Mouse (Mus musculus) brain, adult 10 weeks (tissue): ENCODE data around the gene BC025920. TPM values are rescaled to one million over a fixed set of nuclear protein-coding genes. Genes with fewer than 3 reads are reported as not detected.

Source experiments
- polyA plus RNA-seq: library from polyadenylated mRNA; stranded (reverse); fragments of 350-450 nt; fragmentation: Illumina TruSeq; extraction: RNeasy Lipid Tissue Mini Kit (QIAGEN cat#74804); gene quantifications from one replicate; pipeline ENCODE4 v1.2.3, GENCODE M21; 2015; ENCODE audit warnings: low read depth, low replicate concordance

The BC025920 gene
- 4.6 TPM for polyA plus RNA-seq

GRCm38 (mm10) chr10:81605974-81606751 lies at the start of gene BC025920:
Gene BC025920 (plus strand): TSS chr10:81606270.

DNA sequence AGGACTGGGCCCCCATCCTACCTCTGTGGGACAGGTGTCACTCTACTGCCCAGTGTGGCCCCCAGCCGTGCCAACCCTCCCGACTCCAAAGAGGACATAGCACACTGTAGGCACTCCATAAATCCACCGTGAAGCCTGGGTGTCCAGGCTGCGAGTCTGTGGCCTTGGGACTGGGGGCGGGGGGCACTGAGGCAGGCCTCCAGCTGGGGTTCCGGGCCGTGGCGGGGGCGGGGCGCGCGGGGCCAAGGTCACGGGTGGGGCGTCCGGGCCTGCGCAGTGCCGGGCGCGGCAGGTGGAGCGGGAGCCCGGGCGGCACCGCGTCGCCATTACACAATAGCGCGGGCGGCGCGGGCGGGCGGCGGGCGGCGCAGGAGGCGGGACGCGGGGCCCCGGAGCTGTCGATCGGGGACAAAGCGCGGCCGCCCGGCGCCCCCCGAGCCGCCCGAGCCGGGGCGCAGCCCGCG lies 46.9 kb upstream of the BC025920 start, which contains the start of gene Aes:
TSS of gene Aes (plus strand) at position 326 of the 464 bp plus-strand sequence.

DNA sequence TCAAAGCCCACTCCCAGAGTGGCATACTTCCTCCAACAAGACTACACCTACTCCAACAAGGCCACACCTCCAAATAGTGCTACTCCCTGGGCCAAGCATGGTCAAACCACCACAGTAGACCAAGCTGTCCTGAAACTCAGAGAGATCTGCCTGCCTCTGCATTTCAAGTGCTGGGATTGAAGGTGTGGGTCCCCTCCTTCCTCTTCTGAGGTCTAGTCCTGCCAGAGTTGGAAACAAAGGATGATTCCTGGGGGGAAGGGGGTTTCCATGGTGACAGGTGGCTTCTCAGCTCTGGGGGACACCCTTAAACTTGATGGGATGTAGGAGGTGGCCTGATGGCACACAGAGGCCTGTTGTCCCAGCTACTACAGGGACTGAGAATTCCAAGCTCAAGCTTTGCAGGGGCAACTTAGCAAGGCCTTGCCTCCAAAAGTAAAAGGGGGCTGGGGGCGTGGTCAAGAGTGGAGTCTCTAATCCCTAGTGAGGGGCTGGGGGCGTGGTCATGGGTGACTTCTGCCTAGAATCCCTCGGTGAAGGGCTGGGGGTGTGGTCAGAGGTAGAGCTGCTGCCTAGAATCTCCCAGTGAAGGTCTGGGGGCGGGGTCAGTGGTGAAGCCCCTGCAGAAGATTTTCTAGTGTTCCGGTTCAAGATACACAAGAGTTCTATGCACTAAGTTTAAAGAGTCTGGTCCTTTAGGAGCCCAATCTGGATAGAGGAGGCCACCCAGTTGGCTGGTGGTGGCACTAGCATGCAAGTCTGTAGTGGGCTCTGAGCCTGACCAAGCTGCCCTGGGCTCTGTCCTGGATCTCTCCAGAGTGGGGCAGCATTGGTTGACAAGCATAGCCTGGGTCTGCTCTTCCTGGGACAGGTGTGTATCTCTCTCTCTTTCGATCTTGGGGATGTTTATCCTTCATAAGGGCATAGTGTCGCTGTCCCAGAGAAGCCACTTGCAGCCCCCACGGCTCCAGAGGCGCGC lies 31.7 kb upstream of the BC025920 start, which contains the start of gene Tle2:
TSS of gene Tle2 (plus strand) at position 481 of the 976 bp plus-strand sequence.

GRCm38 (mm10) chr10:81600738-81601203 lies 5.3 kb upstream of the BC025920 start, which contains the start of gene Tle6:
Gene Tle6 (minus strand): TSS chr10:81601073.

GRCm38 (mm10) chr10:81626994-81627835 lies 21.1 kb downstream of the BC025920 start, which contains the start of gene Sirt6:
Gene Sirt6 (minus strand): TSS chr10:81627797.

GRCm38 (mm10) chr10:81628390-81628789 lies 22.3 kb downstream of the BC025920 start, which contains the start of gene Ankrd24:
Gene Ankrd24 (plus strand): TSS chr10:81628540.

DNA sequence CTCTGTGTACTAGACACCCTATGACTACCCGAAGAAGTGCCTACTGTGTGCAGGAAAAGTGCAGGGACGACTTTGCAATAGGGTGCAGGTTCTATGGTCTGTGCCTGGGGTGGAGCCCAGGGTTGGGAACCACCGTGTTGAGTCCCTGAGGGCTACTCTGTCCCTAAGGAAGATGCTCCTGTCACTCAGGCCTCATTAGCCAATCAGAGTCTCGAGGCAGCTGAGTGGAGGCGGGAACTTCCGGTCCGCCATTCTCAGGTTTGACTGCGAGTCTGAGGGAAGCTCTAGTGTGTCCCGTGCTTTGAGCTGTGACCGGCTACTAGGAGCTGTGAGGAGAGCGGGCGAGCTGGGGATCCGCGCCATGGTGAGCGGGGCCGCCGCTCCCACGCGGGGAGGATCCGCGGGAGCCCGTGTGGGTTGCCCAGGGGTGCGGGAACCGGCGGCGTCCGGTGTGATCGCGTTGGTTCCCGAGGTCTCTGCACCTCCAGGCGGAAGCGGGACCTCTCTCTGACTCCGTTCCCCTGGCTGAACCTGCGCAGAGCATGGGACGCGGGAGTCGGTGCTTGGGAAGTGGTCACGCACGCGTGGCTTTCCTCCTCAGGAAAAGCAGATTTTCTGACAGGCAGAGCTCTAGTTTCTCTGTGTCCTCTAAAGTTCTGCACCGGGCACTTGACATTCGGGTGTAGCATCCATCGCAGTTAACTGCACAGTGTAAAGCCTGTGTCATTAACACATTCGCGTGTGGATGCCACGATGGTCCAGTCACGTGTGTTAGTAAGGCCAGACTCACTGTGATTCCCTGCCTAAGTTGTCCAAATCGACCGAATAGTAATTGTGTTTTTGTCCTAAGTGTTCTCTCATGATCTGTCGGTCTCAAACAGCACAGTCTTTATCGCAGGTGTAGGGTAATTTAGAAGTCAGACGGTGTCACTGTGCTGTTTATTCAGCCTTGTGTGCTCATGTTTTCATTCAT lies 43.0 kb downstream of the BC025920 start, which contains the start of gene Gm10778:
TSS of gene Gm10778 (plus strand) at position 257 of the 973 bp plus-strand sequence.

Other genes starting within 250 kb of the BC025920 start
- gene Mfsd12, start 248.8 kb upstream of the BC025920 start, polyA plus RNA-seq, result 19.9 TPM
- gene 4930404N11Rik, start 240.5 kb upstream of the BC025920 start, polyA plus RNA-seq, result not detected
- gene Fzr1, start 227.8 kb upstream of the BC025920 start, polyA plus RNA-seq, result 48.4 TPM
- 94.1 TPM for gene Dohh, start 221.8 kb upstream of the BC025920 start, polyA plus RNA-seq
- gene Gm48551, start 221.8 kb upstream of the BC025920 start, polyA plus RNA-seq, result 5.0 TPM
- gene Gm48552, start 217.3 kb upstream of the BC025920 start, polyA plus RNA-seq, result 3.5 TPM
- gene Smim24, start 213.2 kb upstream of the BC025920 start, polyA plus RNA-seq, result 2.5 TPM
- 52.1 TPM for gene Nfic, start 150.6 kb upstream of the BC025920 start, polyA plus RNA-seq
- 123 TPM for gene Celf5, start 123.6 kb upstream of the BC025920 start, polyA plus RNA-seq
- gene Ncln, start 109.9 kb upstream of the BC025920 start, polyA plus RNA-seq, result 61.7 TPM
- 0.61 TPM for gene S1pr4, start 106.1 kb upstream of the BC025920 start, polyA plus RNA-seq
- gene Gna15, start 82.0 kb upstream of the BC025920 start, polyA plus RNA-seq, result 1.9 TPM
- 82.4 TPM for gene Gna11, start 61.1 kb upstream of the BC025920 start, polyA plus RNA-seq
- 686 TPM for gene Aes, start 46.8 kb upstream of the BC025920 start, polyA plus RNA-seq
- 28.6 TPM for gene Tle2, start 31.7 kb upstream of the BC025920 start, polyA plus RNA-seq
- 9.8 TPM for gene Tle6, start 5.2 kb upstream of the BC025920 start, polyA plus RNA-seq
- 17.1 TPM for gene Sirt6, start 21.5 kb downstream of the BC025920 start, polyA plus RNA-seq
- gene Ankrd24, start 22.3 kb downstream of the BC025920 start, polyA plus RNA-seq, result 56.0 TPM
- 6.6 TPM for gene Gm10778, start 42.8 kb downstream of the BC025920 start, polyA plus RNA-seq
- gene Zfp433, start 98.6 kb downstream of the BC025920 start, polyA plus RNA-seq, result 9.5 TPM
- gene Gm3055, start 164.9 kb downstream of the BC025920 start, polyA plus RNA-seq, result 18.6 TPM
- 2.2 TPM for gene Gm4767, start 205.9 kb downstream of the BC025920 start, polyA plus RNA-seq